Comparison of ENCODE assay signal across 7 mouse cellular contexts in genomic region chr13:67813710-67814660, GRCm38 (mm10). TPM values are rescaled to one million over a fixed set of nuclear protein-coding genes. Genes with fewer than 3 reads are reported as not detected.
DNase-seq lines count a peak whose midpoint lies in the region; ATAC-seq and TF ChIP-seq lines count a peak whose summit lies in the region.

TSS of gene Zfp273 (plus strand) at chr13:67813740.

- peak within 1 kb of the TSS; percentile 91 for H3K4me3 ChIP-seq in intestine, postnatal 0 days (ENCODE audit: low read depth, low read length)
- peak within 1 kb of the TSS; percentile 80 for H3K4me3 ChIP-seq in midbrain, embryonic 12.5 days
- peak within 1 kb of the TSS; percentile 86 for H3K4me3 ChIP-seq in small intestine, adult 2 months (ENCODE audit: low read depth, low read length)

- H3K4me2 ChIP-seq in intestine, postnatal 0 days (replicated peaks; ENCODE audit: low read depth) = peak within 1 kb of the TSS; percentile 79
- H3K4me2 ChIP-seq in midbrain, embryonic 12.5 days (replicated peaks) = peak within 1 kb of the TSS; percentile 64

- peak within 1 kb of the TSS; percentile 69 for H3K9ac ChIP-seq in intestine, postnatal 0 days (ENCODE audit: low read depth, low read length)
- peak within 1 kb of the TSS; percentile 68 for H3K9ac ChIP-seq in midbrain, embryonic 12.5 days (replicated peaks)

- TF ChIP-seq CTCF in intestine, postnatal 0 days (IDR thresholded peaks at IDR 0.05; ENCODE audit: low read depth) = 0 out of 2 replicates have a peak, but pooled peaks have one; percentile 13
- no peak for TF ChIP-seq CTCF in small intestine, adult 2 months (IDR thresholded peaks at IDR 0.05; ENCODE audit: extremely low read depth, insufficient read length, insufficient replicate concordance, low read depth, low read length)

- no peaks in the 10 kb centered on the region for H3K9me3 ChIP-seq in intestine, postnatal 0 days (ENCODE audit: control insufficient read depth)
- H3K9me3 ChIP-seq in midbrain, embryonic 12.5 days = peaks cover 16% of the 10 kb centered on the region

- peak; percentile 81 for DNase-seq in adrenal gland, postnatal 10 days
- DNase-seq in embryo, embryonic 9.5 days (ENCODE audit: extremely low spot score) = peak; percentile 87
- peak; percentile 46 for DNase-seq in gonadal fat pad, adult 2 months (ENCODE audit: low read depth)
- peak; percentile 58 for DNase-seq in left cerebral cortex, postnatal 4 days

- 3% methylated on average over 31 of the region's 31 CpGs for WGBS in intestine, postnatal 0 days
- WGBS in midbrain, embryonic 12.5 days = 5% methylated on average over 31 of the region's 31 CpGs
- WGBS in small intestine, adult 2 months = 2% methylated on average over 31 of the region's 31 CpGs

- 0 out of 2 replicates have a peak, but pooled peaks cover 2% of the 10 kb centered on the region for H3K36me3 ChIP-seq in intestine, postnatal 0 days (ENCODE audit: control insufficient read depth, insufficient read depth)
- peaks cover 7% of the 10 kb centered on the region for H3K36me3 ChIP-seq in midbrain, embryonic 12.5 days
- peaks cover 4% of the 10 kb centered on the region for H3K36me3 ChIP-seq in small intestine, adult 2 months (ENCODE audit: control insufficient read depth, insufficient read depth, low read length)

- H3K4me1 ChIP-seq in intestine, postnatal 0 days (replicated peaks; ENCODE audit: control insufficient read depth, insufficient read depth, low read length) = no peaks in the 10 kb centered on the region
- H3K4me1 ChIP-seq in midbrain, embryonic 12.5 days = no peaks in the 10 kb centered on the region
- peaks cover 2% of the 10 kb centered on the region; the same call in 1 of the 2 replicates for H3K4me1 ChIP-seq in small intestine, adult 2 months (ENCODE audit: control insufficient read depth, insufficient read depth, insufficient read length, low read length)

- no peaks in the 10 kb centered on the region for H3K27me3 ChIP-seq in intestine, postnatal 0 days (replicated peaks; ENCODE audit: control insufficient read depth, insufficient read depth, low read length)
- no peaks in the 10 kb centered on the region for H3K27me3 ChIP-seq in midbrain, embryonic 12.5 days
- H3K27me3 ChIP-seq in small intestine, adult 2 months (ENCODE audit: control insufficient read depth, insufficient read depth, low read length) = no peaks in the 10 kb centered on the region

- TF ChIP-seq POLR2A in small intestine, adult 2 months (IDR thresholded peaks at IDR 0.05; ENCODE audit: low read depth, low read length) = no peak

- intact Hi-C loops in left cerebral cortex, postnatal 4 days (cut with DNase I) = no loop called here

- peak within 1 kb of the TSS; percentile 88 for H3K27ac ChIP-seq in intestine, postnatal 0 days (ENCODE audit: low read depth, low read length)
- H3K27ac ChIP-seq in midbrain, embryonic 12.5 days (replicated peaks) = peak within 1 kb of the TSS; percentile 78
- H3K27ac ChIP-seq in small intestine, adult 2 months (ENCODE audit: insufficient read depth, low read depth, low read length) = peak within 1 kb of the TSS; percentile 96

- peak; percentile 98 for ATAC-seq in intestine, postnatal 0 days
- ATAC-seq in midbrain, embryonic 12.5 days (ENCODE audit: low FRiP score, low read depth) = peak; percentile 96

RNA-seq across cellular contexts. Expression of gene Zfp273, which starts in this region (rescaled TPM):
- 1 to 10 TPM; 3.5 to 5.5 TPM for total RNA-seq in adrenal gland, postnatal 10 days (2021)
- polyA plus RNA-seq in gonadal fat pad, adult 2 months (2012; rRNA removed) = 0.57 and 0.89 TPM in 2 replicates
- polyA plus RNA-seq in intestine, postnatal 0 days (2015; fragmentation: Nextera tagmentation; extraction: Ambion mirVana) = 2.3 and 2.8 TPM in 2 replicates
- total RNA-seq in left cerebral cortex, postnatal 4 days (2021) = 10 to 100 TPM in 1 of 2 experiments, 1 to 10 TPM in 1; 7.9 to 11.2 TPM
- 9.2 and 9.5 TPM in 2 replicates for polyA plus RNA-seq in midbrain, embryonic 12.5 days (2016; fragmentation: Nextera tagmentation; extraction: Ambion mirVana)
- polyA plus RNA-seq in small intestine, adult 2 months (2012; rRNA removed) = 0.19 TPM in 1 of 2 replicates, not detected in the other

Comparison
In these comparisons a context has a peak if more than half of its experiments do, and no peak if none do; other contexts are left out.
1. Peak in every context shown above with its lines: DNase-seq, ATAC-seq, H3K4me3 ChIP-seq and H3K27ac ChIP-seq.
2. Peak in DNase-seq in gonadal fat pad, adult 2 months; RNA of the gene not detected or under 1 TPM.